Mouse (Mus musculus) c-Kit-negative CD71-positive TER-119-positive erythroid progenitor cells, embryonic 14.5 days (primary cell): ENCODE results near the gene Cngb1.

Source experiments
- DNase-seq: peaks from one replicate; pipeline ENCODE4 v3.0.0-alpha.2; 2013; ENCODE audit warnings: low read depth, low spot score

The Cngb1 gene

GRCm38 (mm10) chr8:95200001-95200405 lies 106.4 kb downstream of the Cngb1 start:
- DNase-seq, result no peak

DNA sequence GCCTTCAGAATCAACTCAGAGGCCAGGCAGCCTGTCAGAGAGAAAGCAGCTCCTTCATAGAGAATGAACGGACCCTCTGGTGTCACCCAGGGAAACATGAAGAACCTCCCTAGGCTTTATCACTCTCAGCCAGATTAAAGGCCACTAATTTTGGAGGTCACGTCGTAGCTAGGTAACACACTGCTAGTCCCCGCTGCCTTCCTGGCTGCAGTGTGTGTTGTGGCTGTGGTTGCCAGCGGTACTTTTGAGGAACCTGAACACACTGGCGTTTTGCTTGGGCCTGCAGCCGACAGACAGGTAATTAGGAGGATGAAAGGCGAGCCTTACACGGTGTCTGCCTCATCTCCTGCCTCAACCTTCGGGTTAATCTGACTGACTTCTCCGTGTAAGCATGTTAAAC lies 110.7 kb downstream of the Cngb1 start:
- DNase-seq, result no peak

- DNase-seq, result no peak
These were observed 114.7 kb downstream of the Cngb1 start for GRCm38 (mm10) chr8:95191497-95192175.
